Mouse (Mus musculus): ENCODE results near the gene Hmgb1. TPM values are rescaled to one million over a fixed set of nuclear protein-coding genes. Genes with fewer than 3 reads are reported as not detected.

Gene Hmgb1
- polyA plus RNA-seq, 1 experiment from 2014 or later: 1,140 TPM

GRCm38 (mm10) chr5:149183122-149183521, 1.2 kb downstream of the Hmgb1 start:
- Histone ChIP-seq H3K27me3 (no peaks in the 10 kb centered on the region), H3K4me2 (replicated peaks) (peak overlapping the region; percentile 71), H3K9ac (replicated peaks) (peak overlapping the region; percentile 91; the same call in 1 of the 2 replicates), H3K4me3 (peak overlapping the region; percentile 85), H3K36me3 (0 out of 2 replicates have a peak, but pooled peaks cover under 1% of the 10 kb centered on the region), H3K4me1 (peaks cover 18% of the 10 kb centered on the region), H3K27ac (replicated peaks) (peak overlapping the region; percentile 96), H3K9me3 (no peaks in the 10 kb centered on the region)
- 50% methylated on average over 1 of the region's 1 CpGs for WGBS
- ATAC-seq (replicated peaks): no peak

GRCm38 (mm10) chr5:149182186-149182870, 2.0 kb downstream of the Hmgb1 start:
- Histone ChIP-seq H3K9ac (replicated peaks) (no peak overlapping the region), H3K36me3 (no peaks in the 10 kb centered on the region), H3K4me3 (no peak overlapping the region), H3K4me2 (replicated peaks) (no peak overlapping the region), H3K27ac (replicated peaks) (no peak overlapping the region), H3K27me3 (no peaks in the 10 kb centered on the region), H3K4me1 (peaks cover 18% of the 10 kb centered on the region), H3K9me3 (no peaks in the 10 kb centered on the region)
- ATAC-seq (replicated peaks): no peak
- WGBS: 78% methylated on average over 5 of the region's 5 CpGs

GRCm38 (mm10) chr5:149179826-149180225, 4.5 kb downstream of the Hmgb1 start:
- Histone ChIP-seq H3K27ac (replicated peaks) (no peak overlapping the region), H3K4me1 (no peaks in the 10 kb centered on the region), H3K4me2 (replicated peaks) (no peak overlapping the region), H3K4me3 (no peak overlapping the region), H3K36me3 (no peaks in the 10 kb centered on the region), H3K9ac (replicated peaks) (no peak overlapping the region), H3K9me3 (no peaks in the 10 kb centered on the region), H3K27me3 (no peaks in the 10 kb centered on the region)
- ATAC-seq (replicated peaks): no peak
- 78% methylated on average over 3 of the region's 3 CpGs for WGBS

- Histone ChIP-seq H3K9ac (replicated peaks) (no peak overlapping the region), H3K36me3 (no peaks in the 10 kb centered on the region), H3K27ac (replicated peaks) (no peak overlapping the region), H3K4me3 (no peak overlapping the region), H3K27me3 (no peaks in the 10 kb centered on the region), H3K4me2 (replicated peaks) (no peak overlapping the region), H3K9me3 (no peaks in the 10 kb centered on the region), H3K4me1 (no peaks in the 10 kb centered on the region)
- WGBS: 91% methylated on average over 5 of the region's 5 CpGs
- ATAC-seq (replicated peaks): no peak
Observed at GRCm38 (mm10) chr5:149178095-149178494, 6.2 kb downstream of the Hmgb1 start.

- H3K9ac ChIP-seq (replicated peaks): no peak overlapping the region
- H3K4me1 ChIP-seq: no peaks in the 10 kb centered on the region
- no peak overlapping the region for H3K4me2 ChIP-seq (replicated peaks)
- no peak overlapping the region for H3K27ac ChIP-seq (replicated peaks)
- no peaks in the 10 kb centered on the region for H3K9me3 ChIP-seq
- 83% methylated on average over 6 of the region's 6 CpGs for WGBS
- no peaks in the 10 kb centered on the region for H3K36me3 ChIP-seq
- no peaks in the 10 kb centered on the region for H3K27me3 ChIP-seq
- H3K4me3 ChIP-seq: no peak overlapping the region
- no peak for ATAC-seq (replicated peaks)
Observed at GRCm38 (mm10) chr5:149175736-149176135, 8.6 kb downstream of the Hmgb1 start.

GRCm38 (mm10) chr5:149174527-149174926, 9.8 kb downstream of the Hmgb1 start:
- no peaks in the 10 kb centered on the region for H3K27me3 ChIP-seq
- H3K9ac ChIP-seq (replicated peaks): no peak overlapping the region
- no peaks in the 10 kb centered on the region for H3K36me3 ChIP-seq
- no peaks in the 10 kb centered on the region for H3K9me3 ChIP-seq
- ATAC-seq (replicated peaks): no peak
- no peak overlapping the region for H3K27ac ChIP-seq (replicated peaks)
- H3K4me3 ChIP-seq: no peak overlapping the region
- no peak overlapping the region for H3K4me2 ChIP-seq (replicated peaks)
- WGBS: 89% methylated on average over 7 of the region's 7 CpGs
- no peaks in the 10 kb centered on the region for H3K4me1 ChIP-seq

GRCm38 (mm10) chr5:149172246-149172645, 12.0 kb downstream of the Hmgb1 start:
- H3K36me3 ChIP-seq: no peaks in the 10 kb centered on the region
- no peak overlapping the region for H3K4me3 ChIP-seq
- WGBS: 74% methylated on average over 10 of the region's 10 CpGs
- H3K27me3 ChIP-seq: no peaks in the 10 kb centered on the region
- no peak overlapping the region for H3K4me2 ChIP-seq (replicated peaks)
- no peaks in the 10 kb centered on the region for H3K9me3 ChIP-seq
- no peak overlapping the region for H3K9ac ChIP-seq (replicated peaks)
- H3K4me1 ChIP-seq: no peaks in the 10 kb centered on the region
- no peak for ATAC-seq (replicated peaks)
- no peak overlapping the region for H3K27ac ChIP-seq (replicated peaks)

GRCm38 (mm10) chr5:149170841-149171588, 13.3 kb downstream of the Hmgb1 start:
- Histone ChIP-seq H3K4me3 (no peak overlapping the region), H3K27ac (replicated peaks) (no peak overlapping the region), H3K4me2 (replicated peaks) (no peak overlapping the region), H3K9me3 (no peaks in the 10 kb centered on the region), H3K4me1 (no peaks in the 10 kb centered on the region), H3K9ac (replicated peaks) (no peak overlapping the region), H3K27me3 (no peaks in the 10 kb centered on the region), H3K36me3 (no peaks in the 10 kb centered on the region)
- WGBS: 51% methylated on average over 8 of the region's 8 CpGs
- ATAC-seq (replicated peaks): no peak

- no peaks in the 10 kb centered on the region for H3K27me3 ChIP-seq
- WGBS: 80% methylated on average over 9 of the region's 9 CpGs
- no peaks in the 10 kb centered on the region for H3K4me1 ChIP-seq
- H3K9ac ChIP-seq (replicated peaks): no peak overlapping the region
- no peak overlapping the region for H3K4me3 ChIP-seq
- no peaks in the 10 kb centered on the region for H3K36me3 ChIP-seq
- no peaks in the 10 kb centered on the region for H3K9me3 ChIP-seq
- no peak overlapping the region for H3K4me2 ChIP-seq (replicated peaks)
- ATAC-seq (replicated peaks): no peak
- no peak overlapping the region for H3K27ac ChIP-seq (replicated peaks)
Observed at GRCm38 (mm10) chr5:149168816-149169215, 15.5 kb downstream of the Hmgb1 start.

GRCm38 (mm10) chr5:149168051-149168450, 16.2 kb downstream of the Hmgb1 start:
- Histone ChIP-seq H3K27ac (replicated peaks) (no peak overlapping the region), H3K4me1 (no peaks in the 10 kb centered on the region), H3K9ac (replicated peaks) (no peak overlapping the region), H3K27me3 (no peaks in the 10 kb centered on the region), H3K4me3 (no peak overlapping the region), H3K36me3 (no peaks in the 10 kb centered on the region), H3K4me2 (replicated peaks) (no peak overlapping the region), H3K9me3 (no peaks in the 10 kb centered on the region)
- WGBS: 95% methylated on average over 2 of the region's 2 CpGs
- ATAC-seq (replicated peaks): no peak

- 91% methylated on average over 10 of the region's 10 CpGs for WGBS
- ATAC-seq (replicated peaks): no peak
- Histone ChIP-seq H3K36me3 (no peaks in the 10 kb centered on the region), H3K9me3 (no peaks in the 10 kb centered on the region), H3K4me3 (no peak overlapping the region), H3K4me2 (replicated peaks) (no peak overlapping the region), H3K27ac (replicated peaks) (no peak overlapping the region), H3K9ac (replicated peaks) (no peak overlapping the region), H3K27me3 (no peaks in the 10 kb centered on the region), H3K4me1 (no peaks in the 10 kb centered on the region)
Observed at GRCm38 (mm10) chr5:149166011-149166410, 18.3 kb downstream of the Hmgb1 start.

GRCm38 (mm10) chr5:149164881-149165280, 19.4 kb downstream of the Hmgb1 start:
- H3K9me3 ChIP-seq: no peaks in the 10 kb centered on the region
- H3K27me3 ChIP-seq: no peaks in the 10 kb centered on the region
- no peak for ATAC-seq (replicated peaks)
- no peak overlapping the region for H3K9ac ChIP-seq (replicated peaks)
- 66% methylated on average over 7 of the region's 7 CpGs for WGBS
- H3K4me3 ChIP-seq: no peak overlapping the region
- no peaks in the 10 kb centered on the region for H3K4me1 ChIP-seq
- H3K36me3 ChIP-seq: no peaks in the 10 kb centered on the region
- H3K27ac ChIP-seq (replicated peaks): no peak overlapping the region
- H3K4me2 ChIP-seq (replicated peaks): no peak overlapping the region

All from forebrain, embryonic 15.5 days (tissue).